Mouse (Mus musculus) C2C12 (cell line): Measurements from ENCODE around the gene Tsga10ip.

Experiments
- CEBPB ChIP-seq: IDR thresholded peaks from one replicate; pipeline ENCODE4 v1.6.1; 2011; ENCODE audit warnings: low read depth, mild to moderate bottlenecking, control low read depth, moderate library complexity
- CTCF ChIP-seq: IDR thresholded peaks from one replicate; pipeline ENCODE4 v1.5.1; 2011; ENCODE audit not compliant: control insufficient read depth, insufficient read depth, insufficient read length
- FOSL1 ChIP-seq: IDR thresholded peaks from one replicate; pipeline ENCODE4 v1.8.0; 2011; ENCODE audit warnings: mild to moderate bottlenecking, low read length; ENCODE audit not compliant: poor library complexity, insufficient read depth, severe bottlenecking
- MAX ChIP-seq: IDR thresholded peaks from one replicate; pipeline ENCODE4 v1.6.1; 2011; ENCODE audit warnings: mild to moderate bottlenecking, control low read depth
- MYOD1 ChIP-seq: IDR thresholded peaks from one replicate; pipeline ENCODE4 v1.6.1; 2011; ENCODE audit warnings: low read depth; ENCODE audit not compliant: control insufficient read depth, insufficient read length
- MYOG ChIP-seq: IDR thresholded peaks from one replicate; pipeline ENCODE4 v1.6.1; 2011; ENCODE audit not compliant: control insufficient read depth, insufficient read length; ENCODE audit errors: extremely low read depth
- USF1 ChIP-seq: IDR thresholded peaks from one replicate; pipeline ENCODE4 v1.6.1; 2011; ENCODE audit warnings: low read depth, mild to moderate bottlenecking, control low read depth, moderate library complexity

GRCm38 (mm10) chr19:5372724-5373123 is 29.6 kb downstream of the Tsga10ip start:
- TF ChIP-seq CTCF (no peak), USF1 (no peak), FOSL1 (no peak), MYOD1 (no peak), CEBPB (no peak), MAX (no peak), MYOG (no peak)
